Mouse (Mus musculus) embryonic facial prominence, embryonic 15.5 days (tissue): Measurements from ENCODE around the gene Bri3bp. TPM values are rescaled to one million over a fixed set of nuclear protein-coding genes. Genes with fewer than 3 reads are reported as not detected.

Experiments used
- ATAC-seq: fragments of 200-750 bp; cut with Nextera tagmentation; 2 replicates; pipeline ENCODE4 v1.8.0; 2017; ENCODE audit warnings: low read depth, moderate TSS enrichment; ENCODE audit not compliant: insufficient number of reproducible peaks, low FRiP score, low TSS enrichment
- H3K27ac ChIP-seq: fragments of 300-500 bp; sonication (generic); replicated peaks from 2 replicates; pipeline ENCODE4 v1.5.1; 2015; ENCODE audit warnings: mild to moderate bottlenecking, inconsistent platforms
- H3K27me3 ChIP-seq: fragments of 300-500 bp; sonication (generic); 2 replicates; pipeline ENCODE4 v1.6.1; 2015; ENCODE audit warnings: inconsistent platforms
- H3K36me3 ChIP-seq: fragments of 300-500 bp; sonication (generic); 2 replicates; pipeline ENCODE4 v1.6.1; 2015; ENCODE audit warnings: mild to moderate bottlenecking, inconsistent platforms
- H3K4me1 ChIP-seq: fragments of 300-500 bp; sonication (generic); 2 replicates; pipeline ENCODE4 v1.6.1; 2015; ENCODE audit warnings: inconsistent platforms
- H3K4me2 ChIP-seq: fragments of 300-500 bp; sonication (generic); replicated peaks from 2 replicates; pipeline ENCODE4 v1.6.1; 2015; ENCODE audit warnings: mild to moderate bottlenecking, inconsistent platforms
- H3K4me3 ChIP-seq: fragments of 300-500 bp; sonication (generic); replicated peaks from 2 replicates; pipeline ENCODE4 v1.5.1; 2015; ENCODE audit warnings: mild to moderate bottlenecking, inconsistent platforms
- H3K9ac ChIP-seq: fragments of 300-500 bp; sonication (generic); 2 replicates; pipeline ENCODE4 v1.6.1; 2015; ENCODE audit warnings: inconsistent platforms
- H3K9me3 ChIP-seq: fragments of 300-500 bp; sonication (generic); replicated peaks from 2 replicates; pipeline ENCODE4 v1.6.1; 2016; ENCODE audit warnings: inconsistent platforms
- WGBS: fragments of 180-500 bp; shearing (Covaris S2); methylation state at CpG from one replicate; pipeline ENCODE4 v1.1.7; 2015; 5-methylcytosine and 5-hydroxymethylcytosine counted together
- polyA plus RNA-seq: library from polyadenylated mRNA; unstranded; fragments of >200 nt; fragmentation: Nextera tagmentation; extraction: Ambion mirVana; gene quantifications from 2 replicates; pipeline ENCODE4 v1.2.1, GENCODE M21; 2015

Bri3bp gene
- polyA plus RNA-seq, 1 experiment from 2014 or later, result 37.6 TPM

DNA sequence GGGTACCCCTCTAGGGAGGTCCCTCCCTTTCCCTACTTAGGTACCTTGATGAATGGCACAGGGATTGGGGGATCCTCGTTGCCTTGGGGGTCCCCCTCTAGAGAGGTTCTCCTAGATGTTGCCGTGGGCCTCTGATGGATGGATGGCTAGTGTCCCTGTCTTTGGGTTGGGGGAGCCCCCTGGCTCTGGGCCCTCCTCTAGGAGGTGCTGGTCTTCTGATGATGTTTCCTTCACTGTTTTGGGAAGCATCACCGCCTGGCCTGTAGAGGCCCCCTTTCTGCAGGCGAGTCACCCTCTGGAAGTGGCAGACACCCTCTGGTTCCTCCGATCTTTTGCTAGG lies 34.9 kb downstream of the Bri3bp start:
- peak overlapping the region; percentile 74 for H3K9ac ChIP-seq
- peak overlapping the region; percentile 92 for H3K4me2 ChIP-seq
- ATAC-seq, result 0 out of 2 replicates have a peak, but pooled peaks have one; percentile 4
- H3K27ac ChIP-seq, result peak overlapping the region; percentile 82; the same call in 1 of the 2 replicates
- H3K4me1 ChIP-seq, result peaks cover 36% of the 10 kb centered on the region
- 11% methylated on average over 5 of the region's 5 CpGs for whole genome bisulfite sequencing
- H3K36me3 ChIP-seq, result 0 out of 2 replicates have a peak, but pooled peaks cover 8% of the 10 kb centered on the region
- H3K9me3 ChIP-seq, result no peaks in the 10 kb centered on the region
- H3K27me3 ChIP-seq, result no peaks in the 10 kb centered on the region
- peak overlapping the region; percentile 92 for H3K4me3 ChIP-seq

DNA sequence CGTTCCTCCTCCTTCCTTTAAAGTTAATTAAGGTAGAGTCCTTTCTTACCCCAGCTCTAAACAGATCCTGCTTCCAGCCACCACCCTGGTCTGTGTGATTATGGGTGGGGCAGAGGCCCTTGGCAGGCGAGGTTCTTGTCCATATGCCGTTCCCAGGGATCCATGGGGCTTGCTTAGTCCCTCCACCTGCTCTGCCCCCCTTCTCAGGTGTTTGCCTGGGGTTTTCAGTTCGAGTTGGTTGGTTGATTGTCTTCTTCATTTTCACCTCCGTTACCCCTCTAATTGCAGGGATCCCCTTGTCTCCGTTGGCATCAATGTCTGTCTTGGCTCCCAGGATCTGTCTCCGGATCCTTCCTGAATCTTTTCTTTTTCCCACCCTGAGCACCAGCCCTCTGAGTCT lies 35.4 kb downstream of the Bri3bp start:
- peak overlapping the region; percentile 92 for H3K4me2 ChIP-seq
- peak overlapping the region; percentile 27 for H3K9ac ChIP-seq
- 0 out of 2 replicates have a peak, but pooled peaks cover 8% of the 10 kb centered on the region for H3K36me3 ChIP-seq
- no peak overlapping the region for H3K27ac ChIP-seq
- H3K4me3 ChIP-seq, result peak overlapping the region; percentile 92
- H3K9me3 ChIP-seq, result no peaks in the 10 kb centered on the region
- no peaks in the 10 kb centered on the region for H3K27me3 ChIP-seq
- ATAC-seq, result no peak
- peaks cover 36% of the 10 kb centered on the region for H3K4me1 ChIP-seq
- WGBS, result 51% methylated on average over 7 of the region's 7 CpGs

GRCm38 (mm10) chr5:125477533-125477932 lies 36.2 kb downstream of the Bri3bp start:
- Histone ChIP-seq H3K27ac (no peak overlapping the region), H3K9me3 (no peaks in the 10 kb centered on the region), H3K27me3 (no peaks in the 10 kb centered on the region), H3K9ac (peak overlapping the region; percentile 27; the same call in 1 of the 2 replicates), H3K4me3 (peak overlapping the region; percentile 92; the same call in 1 of the 2 replicates), H3K36me3 (peaks cover 9% of the 10 kb centered on the region), H3K4me2 (peak overlapping the region; percentile 92), H3K4me1 (peaks cover 36% of the 10 kb centered on the region)
- no peak for ATAC-seq
- 43% methylated on average over 7 of the region's 7 CpGs for WGBS

GRCm38 (mm10) chr5:125478037-125478436 lies 36.7 kb downstream of the Bri3bp start:
- no peaks in the 10 kb centered on the region for H3K9me3 ChIP-seq
- no peak overlapping the region for H3K4me3 ChIP-seq
- H3K4me1 ChIP-seq, result peaks cover 36% of the 10 kb centered on the region
- H3K36me3 ChIP-seq, result peaks cover 14% of the 10 kb centered on the region
- WGBS, result 73% methylated on average over 7 of the region's 7 CpGs
- ATAC-seq, result no peak
- H3K27ac ChIP-seq, result no peak overlapping the region
- no peaks in the 10 kb centered on the region for H3K27me3 ChIP-seq
- H3K4me2 ChIP-seq, result peak overlapping the region; percentile 92
- H3K9ac ChIP-seq, result no peak overlapping the region

- Histone ChIP-seq H3K36me3 (peaks cover 23% of the 10 kb centered on the region), H3K4me1 (peaks cover 36% of the 10 kb centered on the region), H3K27ac (no peak overlapping the region), H3K9ac (no peak overlapping the region), H3K4me2 (no peak overlapping the region), H3K9me3 (no peaks in the 10 kb centered on the region), H3K4me3 (no peak overlapping the region), H3K27me3 (no peaks in the 10 kb centered on the region)
- WGBS, result 83% methylated on average over 3 of the region's 3 CpGs
- no peak for ATAC-seq
These were observed 38.0 kb downstream of the Bri3bp start for GRCm38 (mm10) chr5:125479376-125479775.

- 77% methylated on average over 11 of the region's 11 CpGs for WGBS
- no peak overlapping the region for H3K27ac ChIP-seq
- no peak for ATAC-seq
- H3K4me2 ChIP-seq, result no peak overlapping the region
- no peak overlapping the region for H3K9ac ChIP-seq
- no peaks in the 10 kb centered on the region for H3K27me3 ChIP-seq
- H3K9me3 ChIP-seq, result no peaks in the 10 kb centered on the region
- peaks cover 32% of the 10 kb centered on the region for H3K4me1 ChIP-seq
- H3K4me3 ChIP-seq, result no peak overlapping the region
- peaks cover 31% of the 10 kb centered on the region for H3K36me3 ChIP-seq
These were observed 39.3 kb downstream of the Bri3bp start for GRCm38 (mm10) chr5:125480434-125481231.

DNA sequence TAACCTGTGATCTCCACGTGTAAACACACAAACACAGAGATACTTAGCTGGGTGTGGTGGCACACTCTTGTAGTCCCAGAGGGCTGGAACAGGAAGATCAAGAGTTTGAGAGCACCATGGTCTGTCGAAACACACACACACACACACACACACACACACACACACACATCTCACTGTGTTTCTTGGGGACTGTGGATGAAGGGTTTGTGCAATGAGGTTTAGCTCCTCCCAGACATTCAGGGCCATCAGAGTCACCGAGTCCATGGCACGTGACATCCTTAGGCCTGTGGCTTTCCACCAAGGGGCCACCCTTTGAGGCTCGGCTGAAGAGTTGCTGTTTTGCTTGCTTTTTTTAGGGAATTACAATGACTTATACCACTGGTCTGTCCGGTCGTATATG lies 41.1 kb downstream of the Bri3bp start:
- 84% methylated on average over 7 of the region's 7 CpGs for WGBS
- no peak for ATAC-seq
- Histone ChIP-seq H3K27me3 (no peaks in the 10 kb centered on the region), H3K9ac (no peak overlapping the region), H3K4me2 (no peak overlapping the region), H3K4me3 (no peak overlapping the region), H3K27ac (no peak overlapping the region), H3K9me3 (no peaks in the 10 kb centered on the region), H3K36me3 (peaks cover 39% of the 10 kb centered on the region), H3K4me1 (peaks cover 18% of the 10 kb centered on the region)

- Histone ChIP-seq H3K36me3 (peaks cover 37% of the 10 kb centered on the region), H3K27me3 (no peaks in the 10 kb centered on the region), H3K4me2 (no peak overlapping the region), H3K9ac (no peak overlapping the region), H3K4me3 (no peak overlapping the region), H3K27ac (no peak overlapping the region), H3K9me3 (no peaks in the 10 kb centered on the region), H3K4me1 (peaks cover 4% of the 10 kb centered on the region; the same call in 1 of the 2 replicates)
- ATAC-seq, result no peak
- 66% methylated on average over 6 of the region's 6 CpGs for WGBS
These were observed 42.6 kb downstream of the Bri3bp start for GRCm38 (mm10) chr5:125483712-125484611.

DNA sequence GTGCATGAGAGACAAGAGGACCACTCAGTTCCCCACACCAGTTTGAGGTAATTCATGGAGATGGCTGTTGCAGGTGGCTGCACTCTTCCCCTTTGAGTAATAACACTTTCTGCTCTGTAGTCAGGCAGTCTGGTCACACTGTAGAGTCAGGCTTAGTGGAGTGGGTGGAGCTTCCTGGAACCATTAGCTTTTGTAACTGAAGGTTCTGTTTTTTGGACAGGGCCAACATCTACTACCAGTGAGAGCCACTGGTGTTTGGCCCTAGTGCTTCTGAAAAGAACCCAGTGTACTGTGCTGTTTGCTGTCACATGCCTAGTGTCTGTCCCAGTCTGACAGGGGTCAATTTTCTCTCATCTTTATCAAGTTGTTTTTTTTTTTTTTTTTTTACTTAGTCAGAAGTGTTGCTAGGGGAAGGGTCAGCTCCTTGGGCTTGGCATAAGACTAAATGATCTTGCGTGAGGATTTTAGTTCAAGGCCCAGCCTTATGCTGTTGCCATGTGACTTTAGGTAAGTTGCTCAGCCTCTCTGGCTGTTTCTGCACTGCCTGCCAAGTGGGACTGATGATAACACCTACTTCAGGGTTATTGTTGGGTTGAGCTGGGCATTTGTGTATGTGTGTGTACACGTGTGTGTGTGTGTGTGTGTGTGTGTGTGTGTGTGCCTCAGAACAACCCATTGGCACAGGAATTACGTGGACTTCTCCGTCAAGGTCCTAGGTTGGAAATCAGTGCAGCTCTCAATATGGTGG lies 43.8 kb downstream of the Bri3bp start:
- Histone ChIP-seq H3K27ac (no peak overlapping the region), H3K36me3 (peaks cover 46% of the 10 kb centered on the region), H3K4me2 (no peak overlapping the region), H3K4me1 (peaks cover 4% of the 10 kb centered on the region; the same call in 1 of the 2 replicates), H3K4me3 (no peak overlapping the region), H3K9me3 (no peaks in the 10 kb centered on the region), H3K9ac (no peak overlapping the region), H3K27me3 (no peaks in the 10 kb centered on the region)
- 92% methylated on average over 4 of the region's 4 CpGs for WGBS
- ATAC-seq, result no peak

DNA sequence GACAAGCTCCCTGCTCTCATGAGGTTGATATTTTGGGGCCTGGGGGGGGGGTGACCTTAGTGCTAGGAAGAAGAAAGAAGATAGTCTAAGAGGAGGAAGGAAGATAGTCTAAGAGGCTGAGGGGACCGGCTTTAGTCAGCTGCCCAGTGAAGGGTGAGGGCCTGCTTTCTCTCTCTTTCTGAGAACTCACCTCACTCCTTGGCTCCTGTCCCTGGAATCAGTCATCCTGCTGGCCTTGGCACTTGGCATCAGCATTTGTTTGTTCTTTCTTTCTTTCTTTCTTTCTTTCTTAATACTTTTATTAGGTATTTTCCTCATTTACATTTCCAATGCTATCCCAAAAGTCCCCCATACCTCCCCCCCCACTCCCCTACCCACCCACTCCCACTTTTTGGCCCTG lies 44.7 kb downstream of the Bri3bp start:
- H3K4me3 ChIP-seq, result no peak overlapping the region
- WGBS, result 95% methylated on average over 1 of the region's 1 CpGs

More for the DNA sequence above, 44.7 kb downstream of the Bri3bp start:
- no peaks in the 10 kb centered on the region for H3K27me3 ChIP-seq
- peaks cover 51% of the 10 kb centered on the region for H3K36me3 ChIP-seq
- no peak overlapping the region for H3K9ac ChIP-seq
- ATAC-seq, result no peak
- no peaks in the 10 kb centered on the region for H3K4me1 ChIP-seq
- H3K4me2 ChIP-seq, result no peak overlapping the region
- H3K9me3 ChIP-seq, result no peaks in the 10 kb centered on the region
- no peak overlapping the region for H3K27ac ChIP-seq
